Mouse (Mus musculus) C2C12 (cell line): ENCODE results near the gene Trmt11.
"Not testable (repeated sequence)": the region's sequence is repeated elsewhere in the genome, so short reads cannot be mapped to it uniquely, and the experiment has no call there.

ENCODE experiments used
- CTCF ChIP-seq: IDR thresholded peaks from one replicate; pipeline ENCODE4 v1.5.1; 2011; ENCODE audit not compliant: control insufficient read depth, insufficient read depth, insufficient read length
- MAX ChIP-seq: IDR thresholded peaks from one replicate; pipeline ENCODE4 v1.6.1; 2011; ENCODE audit warnings: mild to moderate bottlenecking, control low read depth

DNA sequence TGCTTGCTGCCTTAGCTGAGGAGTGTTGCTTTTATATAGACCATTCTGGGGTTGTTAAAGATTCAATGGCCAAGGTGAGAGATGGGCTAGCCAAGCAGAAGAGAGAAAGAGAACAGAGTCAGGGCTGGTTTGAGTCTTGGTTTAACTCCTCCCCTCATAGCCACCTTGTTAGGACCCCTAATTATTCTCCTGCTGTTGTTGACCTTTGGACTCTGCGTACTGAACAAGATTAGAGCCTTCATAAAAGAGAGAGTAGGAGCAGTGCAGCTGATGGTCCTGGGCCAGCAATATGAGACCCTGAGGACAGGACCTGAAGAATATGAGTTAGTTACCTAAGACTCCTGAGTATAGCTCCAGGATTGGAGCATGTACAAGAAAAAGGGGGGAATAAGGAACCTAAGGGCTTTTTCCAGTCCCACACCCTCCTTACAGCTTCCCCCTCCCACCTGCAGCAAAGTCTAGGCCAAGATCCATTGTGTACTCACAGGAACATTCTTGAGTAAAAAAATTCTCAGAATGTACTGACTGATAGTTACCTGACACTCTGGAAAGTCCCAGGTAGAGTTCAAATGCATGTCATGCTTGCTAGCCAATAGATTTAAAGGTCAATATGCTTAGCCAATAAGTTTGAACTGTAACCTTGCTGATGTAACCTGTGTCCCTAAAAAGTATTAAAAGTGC is 36.1 kb upstream of the Trmt11 start:
- not testable (repeated sequence) for TF ChIP-seq CTCF, MAX
